Mouse (Mus musculus) MEL (cell line): ENCODE data around the gene Ergic1. TPM values are rescaled to one million over a fixed set of nuclear protein-coding genes. Genes with fewer than 3 reads are reported as not detected.

ENCODE experiments used
- DNase-seq: peaks from one replicate; pipeline ENCODE4 v3.0.0; 2011; ENCODE audit warnings: low read depth, low spot score
- H3K27ac ChIP-seq: 2 replicates; pipeline ENCODE4 v1.5.1; 2012; ENCODE audit warnings: low read depth, mild to moderate bottlenecking, control low read depth, low read length, moderate library complexity; ENCODE audit not compliant: control insufficient read depth
- H3K27me3 ChIP-seq, 2 experiments: fragments of 150-350 bp in 1 of 2; sonication (generic) in 1 of 2; 2 replicates each; pipeline ENCODE4 v1.6.1; 2012; ENCODE audit warnings: low read length in 2 of 2, mild to moderate bottlenecking in 2 of 2, improper control_type of control experiment in 1 of 2, moderate library complexity in 1 of 2; ENCODE audit not compliant: insufficient read depth in 2 of 2, control insufficient read depth in 1 of 2
- H3K36me3 ChIP-seq, 2 experiments: 2 replicates each; pipeline ENCODE4 v1.6.1; 2012 to 2014; ENCODE audit warnings: low read length in 2 of 2, improper control_type of control experiment in 1 of 2, inconsistent platforms in 1 of 2, mild to moderate bottlenecking in 1 of 2; ENCODE audit not compliant: insufficient read depth in 2 of 2, control insufficient read depth in 1 of 2
- H3K4me1 ChIP-seq, 2 experiments: fragments of 150-350 bp in 1 of 2; sonication (generic) in 1 of 2; 2 replicates each; pipeline ENCODE4 v1.6.1; 2012; ENCODE audit warnings: low read length in 2 of 2, improper control_type of control experiment in 1 of 2, mild to moderate bottlenecking in 1 of 2; ENCODE audit not compliant: insufficient read depth in 2 of 2, control insufficient read depth in 1 of 2
- H3K4me3 ChIP-seq, 2 experiments: fragments of 150-350 bp in 1 of 2; sonication (generic) in 1 of 2; 2 replicates each; pipeline ENCODE4 v1.5.1; 2012; ENCODE audit warnings: low read depth in 2 of 2, low read length in 2 of 2, mild to moderate bottlenecking in 2 of 2, moderate library complexity in 2 of 2, control low read depth in 1 of 2, improper control_type of control experiment in 1 of 2; ENCODE audit not compliant: control insufficient read depth in 1 of 2, insufficient read depth in 1 of 2
- H3K79me2 ChIP-seq: 2 replicates; pipeline ENCODE4 v1.6.1; 2012; ENCODE audit warnings: mild to moderate bottlenecking, low read length, moderate library complexity; ENCODE audit not compliant: control insufficient read depth, poor library complexity, insufficient read depth
- H3K9ac ChIP-seq: 2 replicates; pipeline ENCODE4 v1.6.1; 2012; ENCODE audit warnings: low read depth, mild to moderate bottlenecking, control low read depth, low read length, moderate library complexity; ENCODE audit not compliant: control insufficient read depth, poor library complexity, severe bottlenecking
- H3K9me3 ChIP-seq: fragments of 150-350 bp; sonication (generic); replicated peaks from 2 replicates; pipeline ENCODE4 v1.6.1; 2012; ENCODE audit warnings: mild to moderate bottlenecking, low read length, improper control_type of control experiment, moderate library complexity; ENCODE audit not compliant: insufficient read depth
- CHD1 ChIP-seq: IDR thresholded peaks from 2 replicates; pipeline ENCODE4 v1.6.1; 2012; ENCODE audit warnings: low read depth, mild to moderate bottlenecking, inconsistent platforms, low read length, improper control_type of control experiment
- ELF1 ChIP-seq: IDR thresholded peaks from 2 replicates; pipeline ENCODE4 v1.6.1; 2014; ENCODE audit warnings: low read depth, mild to moderate bottlenecking, inconsistent platforms, low read length, improper control_type of control experiment, moderate library complexity
- EP300 ChIP-seq, 2 experiments: IDR thresholded peaks; 2 replicates each; pipeline ENCODE4 v1.6.1; 2011; ENCODE audit warnings: improper control_type of control experiment in 2 of 2, low read length in 2 of 2, low read depth in 1 of 2, mild to moderate bottlenecking in 1 of 2
- ETS1 ChIP-seq: IDR thresholded peaks from 2 replicates; pipeline ENCODE4 v1.6.1; 2012; ENCODE audit warnings: low read depth, mild to moderate bottlenecking, inconsistent platforms, low read length, improper control_type of control experiment, moderate library complexity
- MAFK ChIP-seq: IDR thresholded peaks from 2 replicates; pipeline ENCODE4 v1.6.1; 2011; ENCODE audit warnings: low read depth, mild to moderate bottlenecking, low read length, improper control_type of control experiment, borderline replicate concordance
- MEF2A ChIP-seq: IDR thresholded peaks from 2 replicates; pipeline ENCODE4 v1.6.1; 2014; ENCODE audit warnings: low read depth, mild to moderate bottlenecking, inconsistent platforms, low read length, improper control_type of control experiment; ENCODE audit not compliant: poor library complexity, insufficient replicate concordance, severe bottlenecking; ENCODE audit errors: extremely low read depth
- MXI1 ChIP-seq: IDR thresholded peaks from 2 replicates; pipeline ENCODE4 v1.6.1; 2011; ENCODE audit warnings: mild to moderate bottlenecking, low read depth, low read length, improper control_type of control experiment
- POLR2AphosphoS5 ChIP-seq: IDR thresholded peaks from 2 replicates; pipeline ENCODE4 v1.6.1; 2012; ENCODE audit warnings: low read depth, borderline replicate concordance, mild to moderate bottlenecking, inconsistent platforms, low read length, moderate library complexity, mixed read lengths
- RAD21 ChIP-seq: IDR thresholded peaks from 2 replicates; pipeline ENCODE4 v1.6.1; 2011; ENCODE audit warnings: mild to moderate bottlenecking, low read depth, low read length, improper control_type of control experiment
- RCOR1 ChIP-seq: IDR thresholded peaks from 2 replicates; pipeline ENCODE4 v1.6.1; 2012; ENCODE audit warnings: low read depth, mild to moderate bottlenecking, inconsistent platforms, low read length, improper control_type of control experiment
- SMC3 ChIP-seq: IDR thresholded peaks from 2 replicates; pipeline ENCODE4 v1.6.1; 2011; ENCODE audit warnings: low read depth, low read length, improper control_type of control experiment
- TAL1 ChIP-seq: IDR thresholded peaks from 2 replicates; pipeline ENCODE4 v1.6.1; 2012; ENCODE audit warnings: mild to moderate bottlenecking, inconsistent platforms, low read length, moderate library complexity, mixed read lengths
- TBP ChIP-seq: IDR thresholded peaks from 2 replicates; pipeline ENCODE4 v1.8.0; 2011; ENCODE audit warnings: low read depth, low read length, improper control_type of control experiment
- TCF12 ChIP-seq: IDR thresholded peaks from 2 replicates; pipeline ENCODE4 v1.6.1; 2014; ENCODE audit warnings: low read depth, mild to moderate bottlenecking, inconsistent platforms, low read length, improper control_type of control experiment, moderate library complexity
- USF1 ChIP-seq: IDR thresholded peaks from 2 replicates; pipeline ENCODE4 v1.6.1; 2014; ENCODE audit warnings: low read depth, mild to moderate bottlenecking, inconsistent platforms, low read length, improper control_type of control experiment, moderate library complexity
- polyA plus RNA-seq, 2 experiments: library from polyadenylated mRNA; stranded (reverse) in 1 of 2; unstranded in 1 of 2; fragments of >175 nt in 1 of 2; fragments of >200 nt in 1 of 2; gene quantifications; 2 replicates each; pipeline versions ENCODE4 v1.2.1 to v1.2.4; 2012; ENCODE audit warnings: low replicate concordance in 2 of 2, low read depth in 1 of 2; ENCODE audit not compliant: insufficient read length in 2 of 2, insufficient read depth in 1 of 2, missing spikeins in 1 of 2
- total RNA-seq: library from RNA; depleted of rRNA; stranded (reverse); fragments of 300-350 nt; gene quantifications from 2 replicates; pipeline ENCODE4 v1.2.3, GENCODE M21; 2012

The Ergic1 gene
- total and polyA plus RNA-seq, 3 experiments: 78.5 to 730 (median 95.6) TPM

- TF ChIP-seq ETS1 (peak; percentile 55), MXI1 (no peak), EP300 (IDR thresholded peaks at IDR 0.05; ENCODE audit: low read depth in 1 of 2, low read length in 2 of 2) (no peak), TCF12 (no peak), TBP (no peak), RCOR1 (no peak)
- peaks cover 0 to 6% of the 10 kb centered on the region in 2 experiments for H3K4me1 ChIP-seq
- no peaks in the 10 kb centered on the region for H3K27me3 ChIP-seq
- no peaks in the 10 kb centered on the region for H3K9me3 ChIP-seq
- no peak overlapping the region; the same call in 1 of the 2 replicates for H3K27ac ChIP-seq
- H3K9ac ChIP-seq: no peak overlapping the region
- no peak overlapping the region for H3K4me3 ChIP-seq
- peaks cover 0 to 7% of the 10 kb centered on the region in 2 experiments; a peak in 3 of 4 replicates for H3K36me3 ChIP-seq
- peaks cover 10% of the 10 kb centered on the region for H3K79me2 ChIP-seq
- peak; percentile 36 for DNase-seq
Measured at GRCm38 (mm10) chr17:26575786-26576690, 14.7 kb downstream of the Ergic1 start.

GRCm38 (mm10) chr17:26576833-26577232 lies 15.5 kb downstream of the Ergic1 start:
- Histone ChIP-seq H3K27me3 (no peaks in the 10 kb centered on the region), H3K9ac (no peak overlapping the region), H3K79me2 (peaks cover 4% of the 10 kb centered on the region), H3K27ac (no peak overlapping the region), H3K4me1 (peaks cover 0 to 5% of the 10 kb centered on the region in 2 experiments), H3K36me3 (peaks cover 0 to 6% of the 10 kb centered on the region in 2 experiments; a peak in 3 of 4 replicates), H3K9me3 (no peaks in the 10 kb centered on the region), H3K4me3 (no peak overlapping the region)
- DNase-seq: no peak
- TF ChIP-seq RAD21: no peak
- TF ChIP-seq TAL1: no peak
- TF ChIP-seq USF1: no peak
- TF ChIP-seq SMC3: no peak
- TF ChIP-seq POLR2AphosphoS5: no peak

- peaks cover under 1% of the 10 kb centered on the region for H3K79me2 ChIP-seq
- H3K36me3 ChIP-seq: peaks cover 0 to 6% of the 10 kb centered on the region in 2 experiments; a peak in 2 of 4 replicates
- H3K27me3 ChIP-seq: no peaks in the 10 kb centered on the region
- H3K4me3 ChIP-seq: no peak overlapping the region
- H3K27ac ChIP-seq: no peak overlapping the region
- no peaks in the 10 kb centered on the region for H3K9me3 ChIP-seq
- H3K4me1 ChIP-seq: peaks cover 0 to 5% of the 10 kb centered on the region in 2 experiments
- no peak for TF ChIP-seq MAFK
- TF ChIP-seq CHD1: no peak
- no peak for TF ChIP-seq MEF2A
- TF ChIP-seq EP300 (IDR thresholded peaks at IDR 0.05; ENCODE audit: low read depth in 1 of 2, low read length in 2 of 2): no peak
- TF ChIP-seq ELF1: no peak
- no peak for DNase-seq
- H3K9ac ChIP-seq: no peak overlapping the region
Measured at GRCm38 (mm10) chr17:26577309-26577708, 16.0 kb downstream of the Ergic1 start.
